Mouse (Mus musculus) T-helper 1 cell (primary cell): ENCODE results near the gene Mon2.

Experiments
- in situ Hi-C: fragments of 300-600 bp; cut with MboI, MseI; formaldehyde crosslinking; loops from one replicate; pipeline ENCODE4 v1.15.1; 2025; ENCODE audit warnings: high pct_unique_total_duplicates

Gene Mon2

DNA sequence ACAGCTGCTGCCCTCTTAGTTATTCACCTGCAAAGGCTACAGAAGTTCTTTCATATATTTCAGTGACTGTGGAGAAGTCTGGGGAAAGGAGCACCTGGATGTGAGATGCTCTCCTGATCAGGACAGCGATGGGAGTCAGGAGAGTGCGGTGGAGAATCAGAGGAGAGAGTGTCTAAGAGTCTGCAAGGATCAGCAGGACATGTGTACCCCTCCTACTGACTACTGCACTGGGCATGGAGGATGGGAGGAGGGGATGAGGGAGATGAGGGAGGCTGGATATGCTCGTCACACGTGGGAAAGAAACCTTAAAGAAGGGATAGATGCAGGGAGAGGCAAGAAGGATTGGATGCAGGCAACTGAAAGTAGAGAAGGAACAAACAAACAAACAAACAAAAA is 112.1 kb downstream of the Mon2 start:
- in situ Hi-C loops: loop anchor here (5.0 kb wide), 1 partner anchor 77 kb away; no protein-coding TSS in a partner anchor

DNA sequence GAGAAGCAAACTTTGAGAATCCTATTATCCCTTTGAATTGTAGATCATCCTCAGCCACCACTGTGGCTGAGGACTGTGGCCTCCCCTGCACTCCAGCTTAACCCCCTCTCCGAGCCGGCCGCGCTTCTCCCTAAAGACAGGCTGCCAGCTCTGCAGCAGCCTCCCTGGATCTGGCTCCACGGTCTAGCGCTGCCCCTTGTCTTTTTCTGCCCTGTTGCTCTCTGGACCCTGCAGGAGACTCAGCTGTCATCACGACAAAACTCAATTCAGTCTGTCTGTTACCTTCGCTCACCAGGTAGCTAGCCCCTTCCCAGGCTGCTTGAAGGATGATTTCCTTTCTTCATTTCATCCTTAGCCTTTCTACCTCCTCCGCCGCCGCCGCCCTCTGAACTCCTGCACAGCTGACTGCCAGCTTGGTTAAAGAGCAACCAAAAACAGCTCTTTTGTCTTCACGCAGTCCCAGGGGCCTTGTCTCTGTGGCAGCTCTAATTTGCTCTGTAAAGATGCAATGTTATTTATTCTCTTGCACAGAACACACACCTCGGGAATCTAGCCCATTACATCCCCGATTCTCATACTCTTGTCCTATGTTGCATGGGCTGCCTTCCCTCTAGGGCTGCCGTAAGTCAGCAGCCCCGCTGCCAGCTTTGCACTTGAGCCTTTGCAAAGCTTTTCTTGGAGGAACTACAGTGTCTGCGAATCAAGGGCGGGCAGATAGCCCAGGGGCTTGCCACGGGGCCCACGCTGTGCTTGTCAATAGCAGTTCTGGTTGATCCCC is 112.7 kb downstream of the Mon2 start:
- in situ Hi-C loops: loop anchor here (5.0 kb wide), 1 partner anchor 76 kb away; no protein-coding TSS in a partner anchor

DNA sequence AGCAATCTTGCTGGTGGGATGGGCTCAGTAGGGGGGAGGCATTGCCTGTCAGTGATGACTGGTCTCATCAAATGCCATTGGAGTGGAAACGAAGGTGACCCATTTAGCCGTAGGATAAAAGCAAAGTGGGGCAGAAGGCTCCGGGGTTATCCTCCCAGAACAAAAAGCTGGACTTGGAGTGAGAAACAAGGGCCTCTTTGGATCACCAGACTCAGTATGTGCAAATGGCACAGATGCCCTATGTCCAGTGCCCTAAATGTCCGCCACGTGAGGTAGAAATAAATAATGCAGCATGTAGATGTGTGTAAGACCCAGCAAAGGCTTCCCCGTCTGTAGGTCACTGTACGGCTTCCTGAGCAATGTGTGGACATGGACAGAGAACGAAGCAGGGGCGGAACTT is 113.7 kb downstream of the Mon2 start:
- in situ Hi-C loops: loop anchor here (5.0 kb wide), 1 partner anchor 75 kb away; no protein-coding TSS in a partner anchor

DNA sequence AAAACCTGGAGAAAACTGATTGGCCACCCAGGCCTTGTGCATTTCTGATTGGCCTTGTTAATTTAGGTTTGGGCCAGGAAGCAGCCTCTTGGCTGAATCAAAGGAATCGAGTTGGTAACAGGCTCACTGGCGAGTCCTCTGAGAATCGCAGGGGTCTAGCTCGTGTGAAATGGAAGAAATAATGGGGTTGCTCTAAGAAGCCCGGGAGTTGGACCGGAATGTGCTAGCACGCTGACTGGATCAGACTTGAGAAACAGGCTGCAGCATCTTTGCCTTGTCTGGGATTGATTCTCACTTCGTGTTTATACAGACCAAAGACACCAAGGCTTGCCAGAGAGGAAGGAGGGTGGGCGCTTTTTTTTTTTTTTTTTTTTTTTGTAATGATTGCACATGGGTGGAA is 114.8 kb downstream of the Mon2 start:
- in situ Hi-C loops: loop anchor here (5.0 kb wide), 1 partner anchor 74 kb away; no protein-coding TSS in a partner anchor

DNA sequence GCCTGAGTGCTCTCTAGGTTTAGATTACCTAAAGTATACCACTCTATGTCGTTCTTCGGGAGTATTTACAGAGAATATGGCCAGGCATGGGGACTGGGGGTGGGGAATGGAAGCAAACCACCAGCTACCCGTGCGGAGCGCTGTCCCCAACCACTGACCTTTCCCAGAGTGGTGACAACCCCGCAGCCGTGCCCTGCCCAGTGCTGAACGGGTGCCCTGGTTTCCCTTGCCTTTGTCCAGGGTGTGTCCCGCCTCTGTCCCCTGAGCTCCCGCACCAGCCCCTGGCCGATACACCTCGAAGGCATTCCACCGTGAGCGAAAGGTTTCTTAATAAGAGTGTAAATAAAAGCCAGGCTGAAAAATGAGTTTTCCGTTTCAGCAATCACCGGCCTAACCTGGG is 115.6 kb downstream of the Mon2 start:
- in situ Hi-C loops: loop anchor here (5.0 kb wide), 1 partner anchor 73 kb away; no protein-coding TSS in a partner anchor

DNA sequence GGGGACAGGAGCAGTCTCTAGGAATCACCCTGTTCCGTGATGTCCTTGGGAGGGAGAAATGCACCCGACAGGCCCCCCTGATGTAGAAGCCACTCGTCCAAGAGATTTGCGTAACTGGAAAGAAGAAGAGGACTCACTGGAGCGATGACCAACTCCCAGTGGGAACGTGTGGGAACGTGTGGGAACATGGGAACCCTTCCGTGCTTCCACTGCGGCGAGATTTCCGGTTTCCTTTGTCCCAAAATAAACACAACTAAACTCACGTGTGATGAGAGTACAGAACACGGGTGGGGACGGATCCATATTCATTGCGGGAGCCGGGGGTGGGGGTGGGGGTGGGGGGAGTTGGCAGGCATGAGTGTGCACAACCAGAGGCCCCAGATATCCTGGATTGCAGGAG is 116.1 kb downstream of the Mon2 start:
- in situ Hi-C loops: loop anchor here (5.0 kb wide), 1 partner anchor 73 kb away; no protein-coding TSS in a partner anchor

DNA sequence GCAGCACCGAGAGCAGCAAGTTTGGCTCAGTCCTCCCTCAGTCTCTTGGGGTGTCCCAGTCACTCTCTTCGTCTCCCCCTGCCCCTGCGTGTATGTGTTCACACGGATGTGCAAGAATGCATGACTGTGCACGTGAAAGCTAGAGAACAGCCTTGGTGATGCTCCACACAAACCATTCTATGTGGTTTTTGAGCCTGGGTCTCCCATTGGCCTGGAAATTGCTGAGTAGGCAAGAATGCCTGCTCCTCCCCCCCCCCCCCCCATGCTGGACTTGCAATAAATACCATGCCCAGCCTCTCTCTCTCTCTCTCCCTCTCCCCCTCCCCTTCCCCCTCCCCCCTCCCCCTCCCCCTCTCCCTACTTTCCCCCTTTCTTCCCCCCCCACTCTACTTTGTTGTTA is 117.6 kb downstream of the Mon2 start:
- in situ Hi-C loops: no loop called here

DNA sequence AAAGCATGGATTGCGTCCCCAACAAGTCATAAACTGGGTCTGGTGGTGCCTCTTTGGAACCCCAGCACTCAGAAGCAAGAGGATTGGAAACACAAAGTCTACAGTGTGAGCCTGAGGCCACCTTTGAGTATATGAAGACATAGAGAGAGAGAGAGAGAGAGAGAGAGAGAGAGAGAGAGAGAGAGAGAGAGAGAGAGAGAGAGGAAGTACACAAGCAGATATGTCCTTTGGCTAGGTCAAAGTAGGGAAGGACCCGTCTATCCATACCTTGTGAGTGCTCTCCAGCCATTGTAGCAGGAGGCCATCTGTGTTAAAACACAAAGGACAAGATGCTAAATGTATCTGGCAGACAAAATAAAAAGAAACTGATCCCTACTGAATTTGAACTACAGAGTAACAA is 118.4 kb downstream of the Mon2 start:
- in situ Hi-C loops: no loop called here

DNA sequence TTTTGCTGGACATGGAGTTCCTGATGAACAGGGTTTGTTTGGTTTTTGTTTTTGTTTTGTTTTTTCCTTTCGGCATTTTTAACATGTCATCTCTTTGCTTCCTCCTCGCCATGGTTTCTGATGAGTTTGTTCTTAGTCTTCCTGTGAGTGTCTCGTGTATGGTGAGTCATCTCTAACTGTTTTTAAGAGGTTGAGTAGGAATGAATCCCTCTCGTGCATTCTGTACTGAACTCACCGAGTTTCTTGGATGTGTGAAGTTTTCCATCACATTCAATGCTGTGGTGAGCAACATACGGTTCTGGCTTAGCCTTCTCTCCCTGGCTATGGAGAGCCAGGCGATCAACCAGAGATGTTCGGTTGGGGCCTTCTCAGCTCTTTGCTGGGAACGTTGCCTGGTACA is 122.7 kb downstream of the Mon2 start:
- in situ Hi-C loops: no loop called here

DNA sequence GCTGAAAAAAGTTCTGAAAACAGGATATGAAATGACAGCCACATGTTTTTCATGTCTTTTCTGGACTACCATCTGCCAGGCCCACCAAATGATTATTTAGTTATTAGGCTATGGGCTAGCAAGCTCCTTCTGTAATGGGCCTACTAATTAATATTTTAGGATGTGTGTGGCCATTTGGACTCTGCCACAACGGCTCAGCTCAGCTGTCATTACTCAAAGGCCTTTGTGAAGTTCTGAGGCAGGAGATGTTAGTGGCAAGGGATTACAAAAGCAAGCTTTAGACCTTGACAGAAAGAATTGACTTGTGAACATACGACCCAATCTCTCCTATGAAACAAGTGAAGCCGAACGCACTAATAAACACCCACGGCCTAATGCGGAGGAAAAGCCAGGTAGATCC is 125.3 kb downstream of the Mon2 start:
- in situ Hi-C loops: no loop called here

DNA sequence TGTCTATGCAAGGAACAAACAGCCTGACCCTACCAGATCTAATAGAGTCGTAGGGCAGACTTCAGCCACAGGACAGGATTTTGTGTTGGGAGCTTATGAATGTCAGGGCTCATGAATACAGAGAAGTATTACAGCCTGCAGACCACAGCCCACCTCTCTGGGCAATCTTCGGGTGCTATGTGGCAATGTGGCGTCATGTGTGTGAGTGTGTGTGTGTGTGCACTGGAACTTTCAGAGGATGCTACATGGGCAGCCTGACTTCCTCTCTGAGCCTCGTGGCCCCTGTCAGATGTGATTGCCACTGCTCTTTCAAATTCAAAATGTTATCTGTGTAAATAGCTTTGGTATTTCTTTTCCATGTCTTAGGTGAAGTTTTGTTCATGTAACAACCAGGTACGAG is 131.4 kb downstream of the Mon2 start:
- in situ Hi-C loops: loop anchor here (10.0 kb wide), 1 partner anchor 390 kb away; no protein-coding TSS in a partner anchor

DNA sequence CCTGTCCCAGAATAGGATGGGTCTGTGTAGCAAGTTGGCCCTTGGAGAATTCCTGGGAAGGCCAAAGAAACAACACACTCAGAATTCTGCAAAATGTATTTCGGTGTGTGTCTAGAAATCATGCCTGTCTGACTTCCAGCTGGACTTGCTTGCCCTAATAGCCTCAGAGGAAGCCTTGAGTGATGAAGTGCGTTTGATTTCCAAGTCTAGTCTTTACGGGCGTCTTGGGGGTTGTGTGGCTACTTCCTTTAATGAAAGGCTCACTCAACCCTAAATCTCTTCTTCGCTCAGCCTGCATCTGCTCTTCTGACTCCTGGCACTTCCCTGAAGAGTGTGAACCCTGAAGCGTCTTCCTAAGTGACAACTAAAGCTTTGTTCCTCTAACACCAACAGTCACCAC is 132.5 kb downstream of the Mon2 start:
- in situ Hi-C loops: loop anchor here (10.0 kb wide), 1 partner anchor 389 kb away; no protein-coding TSS in a partner anchor

DNA sequence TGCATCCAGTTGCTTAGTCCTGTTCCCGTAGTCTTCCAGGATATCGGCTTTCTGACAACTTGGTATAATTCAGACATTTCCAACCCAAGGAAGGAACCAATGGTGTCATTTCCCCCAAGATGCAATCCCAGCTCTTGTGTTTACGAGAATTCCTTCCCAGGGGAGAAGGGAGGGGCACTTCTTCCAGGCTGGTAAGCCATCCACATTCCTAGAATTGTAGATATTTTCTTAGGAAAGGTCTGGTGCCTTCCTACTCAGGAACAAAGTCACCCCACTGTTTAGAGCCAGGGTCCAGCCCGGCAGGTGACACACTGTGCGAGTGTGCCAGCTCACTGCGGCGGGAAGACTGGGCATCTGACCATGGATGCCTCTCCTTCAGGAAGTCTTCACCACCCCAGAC is 133.5 kb downstream of the Mon2 start:
- in situ Hi-C loops: loop anchor here (10.0 kb wide), 1 partner anchor 388 kb away; no protein-coding TSS in a partner anchor
